Mouse (Mus musculus): ENCODE measurements around the gene Numb.

DNA sequence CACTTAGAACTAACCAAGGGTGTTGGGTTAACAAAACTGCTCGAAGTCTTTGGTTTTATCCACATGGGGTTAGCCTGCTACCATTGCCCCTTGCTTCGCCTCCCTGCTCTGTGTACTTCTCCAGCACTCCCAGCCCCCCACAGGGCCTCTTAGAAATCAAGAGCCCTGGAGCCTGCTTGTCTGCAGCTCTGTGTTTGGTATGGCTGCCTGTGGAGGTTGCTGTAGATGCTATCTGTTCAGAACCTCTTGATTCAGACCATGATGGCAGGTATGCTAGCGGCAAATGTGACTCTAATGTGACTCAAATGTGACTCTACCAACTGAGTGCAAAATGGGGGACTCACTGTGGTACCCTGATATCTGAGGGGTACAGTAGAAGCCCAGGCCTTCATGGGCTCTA lies 2.6 kb upstream of the Numb start:
- TF ChIP-seq POLR2A (IDR thresholded peaks at IDR 0.05; ENCODE audit: borderline replicate concordance, extremely low read depth, insufficient read depth, insufficient read length, poor library complexity, severe bottlenecking), result no peak
- TF ChIP-seq CTCF (IDR thresholded peaks at IDR 0.05; ENCODE audit: borderline replicate concordance, extremely low read depth, insufficient read depth, insufficient read length), result no peak
